Mouse (Mus musculus) CH12.LX (cell line): ENCODE data around the gene Ccdc88b. TPM values are rescaled to one million over a fixed set of nuclear protein-coding genes. Genes with fewer than 3 reads are reported as not detected.

Source experiments
- DNase-seq: peaks from one replicate; pipeline ENCODE4 v3.0.0-alpha.2; 2013; ENCODE audit errors: extremely low read depth
- H3K27ac ChIP-seq: 2 replicates; pipeline ENCODE4 v1.5.1; 2012; ENCODE audit warnings: low read depth, mild to moderate bottlenecking, control low read depth, moderate library complexity; ENCODE audit not compliant: insufficient read depth
- H3K27me3 ChIP-seq: replicated peaks from 2 replicates; pipeline ENCODE3; 2012; ENCODE audit warnings: inconsistent platforms
- H3K36me3 ChIP-seq, 2 experiments: replicated peaks in 1 of 2; 2 replicates each; pipeline versions ENCODE3 to v1.6.1; 2012; ENCODE audit warnings: inconsistent platforms in 1 of 2, low read length in 1 of 2, mild to moderate bottlenecking in 1 of 2, mixed read lengths in 1 of 2, moderate library complexity in 1 of 2; ENCODE audit not compliant: control insufficient read depth in 1 of 2, insufficient read depth in 1 of 2
- H3K4me1 ChIP-seq, 2 experiments: 2 replicates each; pipeline ENCODE4 v1.6.1; 2012; ENCODE audit warnings: inconsistent platforms in 1 of 2, moderate library complexity in 1 of 2; ENCODE audit not compliant: insufficient read depth in 2 of 2, control insufficient read depth in 1 of 2
- H3K4me2 ChIP-seq: 2 replicates; pipeline ENCODE4 v1.6.1; 2012; ENCODE audit warnings: low read depth, mild to moderate bottlenecking, control low read depth; ENCODE audit not compliant: poor library complexity, insufficient read depth, severe bottlenecking
- H3K4me3 ChIP-seq, 3 experiments: fragments of 150-350 bp in 1 of 3; sonication (generic) in 1 of 3; replicated peaks in 1 of 3; 2 replicates each; pipeline versions ENCODE3 to v1.5.1; 2011 to 2012; ENCODE audit warnings: low read depth in 2 of 3, low read length in 2 of 3, mild to moderate bottlenecking in 2 of 3, moderate library complexity in 2 of 3, control low read depth in 1 of 3, improper control_type of control experiment in 1 of 3, inconsistent platforms in 1 of 3, mixed read lengths in 1 of 3; ENCODE audit not compliant: poor library complexity in 1 of 3
- H3K79me2 ChIP-seq: replicated peaks from 2 replicates; pipeline ENCODE4 v1.6.1; 2012; ENCODE audit warnings: mild to moderate bottlenecking, moderate library complexity; ENCODE audit not compliant: control insufficient read depth, poor library complexity, insufficient read depth, severe bottlenecking; ENCODE audit errors: extremely low read depth
- H3K9ac ChIP-seq: 2 replicates; pipeline ENCODE4 v1.6.1; 2012; ENCODE audit warnings: low read depth, mild to moderate bottlenecking, control low read depth, moderate library complexity; ENCODE audit not compliant: insufficient read depth
- H3K9me3 ChIP-seq: replicated peaks from 2 replicates; pipeline ENCODE3; 2012; ENCODE audit warnings: low read length, inconsistent platforms, mixed read lengths
- BHLHE40 ChIP-seq: IDR thresholded peaks from 2 replicates; pipeline ENCODE4 v1.6.1; 2011; ENCODE audit warnings: mild to moderate bottlenecking, low read depth, low read length, improper control_type of control experiment
- CHD1 ChIP-seq: IDR thresholded peaks from 2 replicates; pipeline ENCODE4 v1.6.1; 2012; ENCODE audit warnings: low read depth, low read length, improper control_type of control experiment, inconsistent platforms
- CTCF ChIP-seq, 2 experiments: IDR thresholded peaks in 1 of 2; conservative IDR thresholded peaks in 1 of 2; 2 replicates each; pipeline ENCODE4 v1.5.1; 2011 to 2012; ENCODE audit warnings: low read depth in 2 of 2, low read length in 2 of 2, improper control_type of control experiment in 1 of 2, inconsistent platforms in 1 of 2, mild to moderate bottlenecking in 1 of 2, moderate library complexity in 1 of 2
- E2F4 ChIP-seq: IDR thresholded peaks from 2 replicates; pipeline ENCODE4 v1.6.1; 2011; ENCODE audit warnings: low read depth, low read length, improper control_type of control experiment; ENCODE audit not compliant: insufficient replicate concordance
- ELF1 ChIP-seq: IDR thresholded peaks from 2 replicates; pipeline ENCODE4 v1.6.1; 2014; ENCODE audit warnings: low read depth, mild to moderate bottlenecking, inconsistent platforms, low read length, improper control_type of control experiment
- EP300 ChIP-seq: IDR thresholded peaks from 2 replicates; pipeline ENCODE4 v1.6.1; 2011; ENCODE audit warnings: low read length, improper control_type of control experiment
- HCFC1 ChIP-seq: IDR thresholded peaks from 2 replicates; pipeline ENCODE4 v1.6.1; 2012; ENCODE audit warnings: low read depth, mild to moderate bottlenecking, inconsistent platforms, low read length, improper control_type of control experiment
- JUN ChIP-seq: IDR thresholded peaks from 2 replicates; pipeline ENCODE4 v1.6.1; 2011; ENCODE audit warnings: low read depth, mild to moderate bottlenecking, low read length, improper control_type of control experiment, moderate library complexity; ENCODE audit not compliant: insufficient read depth
- JUND ChIP-seq: conservative IDR thresholded peaks from 2 replicates; pipeline ENCODE4 v1.6.1; 2011; ENCODE audit warnings: low read depth, low read length, improper control_type of control experiment
- MXI1 ChIP-seq: IDR thresholded peaks from 2 replicates; pipeline ENCODE4 v1.6.1; 2011; ENCODE audit warnings: mild to moderate bottlenecking, low read depth, low read length, improper control_type of control experiment
- NRF1 ChIP-seq: IDR thresholded peaks from 2 replicates; pipeline ENCODE4 v1.6.1; 2014; ENCODE audit warnings: low read depth, mild to moderate bottlenecking, inconsistent platforms, low read length, improper control_type of control experiment, moderate library complexity
- PAX5 ChIP-seq: IDR thresholded peaks from 2 replicates; pipeline ENCODE4 v1.6.1; 2012; ENCODE audit warnings: low read length, inconsistent platforms, mixed read lengths
- POLR2A ChIP-seq: IDR thresholded peaks from 2 replicates; pipeline ENCODE4 v1.6.1; 2011; ENCODE audit warnings: low read depth, mild to moderate bottlenecking, improper control_type of control experiment, low read length
- SIN3A ChIP-seq: IDR thresholded peaks from 2 replicates; pipeline ENCODE4 v1.6.1; 2012; ENCODE audit warnings: low read length, improper control_type of control experiment, inconsistent platforms
- TBP ChIP-seq: conservative IDR thresholded peaks from 2 replicates; pipeline ENCODE4 v1.6.1; 2011; ENCODE audit warnings: low read depth, low read length, improper control_type of control experiment
- TCF12 ChIP-seq: IDR thresholded peaks from 2 replicates; pipeline ENCODE4 v1.6.1; 2014; ENCODE audit warnings: low read depth, mild to moderate bottlenecking, inconsistent platforms, low read length, improper control_type of control experiment
- UBTF ChIP-seq: IDR thresholded peaks from 2 replicates; pipeline ENCODE4 v1.6.1; 2012; ENCODE audit warnings: low read depth, mild to moderate bottlenecking, inconsistent platforms, low read length, improper control_type of control experiment, moderate library complexity
- USF2 ChIP-seq: conservative IDR thresholded peaks from 2 replicates; pipeline ENCODE4 v1.6.1; 2011; ENCODE audit warnings: low read depth, low read length, improper control_type of control experiment
- ZKSCAN1 ChIP-seq: IDR thresholded peaks from 2 replicates; pipeline ENCODE4 v1.6.1; 2012; ENCODE audit warnings: low read depth, inconsistent platforms, low read length, improper control_type of control experiment, borderline replicate concordance
- ZMIZ1 ChIP-seq: IDR thresholded peaks from 2 replicates; pipeline ENCODE4 v1.6.1; 2012; ENCODE audit warnings: low read depth, mild to moderate bottlenecking, inconsistent platforms, low read length, improper control_type of control experiment
- dilution Hi-C: fragments of 300-500 bp; cut with MboI; formaldehyde crosslinking; loops from 2 replicates; pipeline ENCODE4 v1.14.3; 2020; ENCODE audit warnings: low sequenced_read_pairs; ENCODE audit not compliant: extremely low pct_unique_long_range_greater_than_20kb, extremely low pct_ligation_motif_present
- in situ Hi-C: fragments of 300-500 bp; cut with MboI; formaldehyde crosslinking; loops from 3 replicates; pipeline ENCODE4 v1.14.3; 2019; ENCODE audit warnings: low sequenced_read_pairs, low pct_ligation_motif_present, low pct_unique_long_range_greater_than_20kb, mixed read lengths
- polyA plus RNA-seq: library from polyadenylated mRNA; unstranded; fragments of >175 nt; gene quantifications from 2 replicates; pipeline ENCODE4 v1.2.1, GENCODE M21; 2012; ENCODE audit warnings: low read depth; ENCODE audit not compliant: insufficient read length
- total RNA-seq, 2 experiments: library from RNA; depleted of rRNA; stranded (reverse); fragments of 300-350 nt in 1 of 2; fragments of >200 nt in 1 of 2; gene quantifications; 2 replicates each; pipeline ENCODE4 v1.2.3; 2012 to 2014

Ccdc88b gene
- total and polyA plus RNA-seq, 3 experiments, result 20.5 to 76.4 (median 53.0) TPM

- Histone ChIP-seq H3K4me2 (no peak overlapping the region), H3K9me3 (peaks cover 5% of the 10 kb centered on the region), H3K27ac (no peak overlapping the region), H3K4me1 (peaks cover 0 to 6% of the 10 kb centered on the region in 2 experiments; a peak in 2 of 4 replicates), H3K27me3 (no peaks in the 10 kb centered on the region), H3K79me2 (no peaks in the 10 kb centered on the region), H3K9ac (no peak overlapping the region), H3K4me3 (no peak overlapping the region), H3K36me3 (peaks cover 15 to 41% of the 10 kb centered on the region in 2 experiments)
- in situ Hi-C loops, result no loop called here
- TF ChIP-seq USF2 (no peak), POLR2A (no peak), NRF1 (no peak), TBP (no peak), MXI1 (no peak), CHD1 (no peak), SIN3A (no peak), JUN (no peak), CTCF (conservative IDR thresholded peaks at IDR 0.05 in 1 of 2, IDR thresholded peaks at IDR 0.05 in 1 of 2; ENCODE audit: low read depth in 2 of 2, low read length in 2 of 2) (no peak), UBTF (no peak)
- dilution Hi-C loops, result no loop called here
- DNase-seq, result no peak
These were observed 31.4 kb downstream of the Ccdc88b start for GRCm38 (mm10) chr19:6826601-6827000.

- Histone ChIP-seq H3K4me2 (no peak overlapping the region), H3K9ac (no peak overlapping the region), H3K27me3 (no peaks in the 10 kb centered on the region), H3K79me2 (no peaks in the 10 kb centered on the region), H3K4me1 (peaks cover 0 to 6% of the 10 kb centered on the region in 2 experiments; a peak in 2 of 4 replicates), H3K36me3 (peaks cover 4 to 28% of the 10 kb centered on the region in 2 experiments), H3K27ac (no peak overlapping the region), H3K4me3 (no peak overlapping the region), H3K9me3 (peaks cover 2% of the 10 kb centered on the region)
- in situ Hi-C loops, result no loop called here
- dilution Hi-C loops, result no loop called here
- DNase-seq, result no peak
- TF ChIP-seq E2F4 (no peak), BHLHE40 (no peak), USF2 (no peak), NRF1 (no peak), TCF12 (no peak), ZMIZ1 (no peak), UBTF (no peak), ZKSCAN1 (no peak), JUND (no peak), ELF1 (no peak), HCFC1 (no peak), EP300 (no peak), CHD1 (no peak), PAX5 (no peak)
These were observed 32.6 kb downstream of the Ccdc88b start for GRCm38 (mm10) chr19:6825384-6825783.
